Mouse (Mus musculus) ovary, postnatal 10 days (tissue): ENCODE results near the gene Tspo2.

ENCODE experiments used
- DNase-seq: peaks from one replicate; pipeline ENCODE4 v3.0.0; 2022; ENCODE audit warnings: low spot score

Gene Tspo2

DNA sequence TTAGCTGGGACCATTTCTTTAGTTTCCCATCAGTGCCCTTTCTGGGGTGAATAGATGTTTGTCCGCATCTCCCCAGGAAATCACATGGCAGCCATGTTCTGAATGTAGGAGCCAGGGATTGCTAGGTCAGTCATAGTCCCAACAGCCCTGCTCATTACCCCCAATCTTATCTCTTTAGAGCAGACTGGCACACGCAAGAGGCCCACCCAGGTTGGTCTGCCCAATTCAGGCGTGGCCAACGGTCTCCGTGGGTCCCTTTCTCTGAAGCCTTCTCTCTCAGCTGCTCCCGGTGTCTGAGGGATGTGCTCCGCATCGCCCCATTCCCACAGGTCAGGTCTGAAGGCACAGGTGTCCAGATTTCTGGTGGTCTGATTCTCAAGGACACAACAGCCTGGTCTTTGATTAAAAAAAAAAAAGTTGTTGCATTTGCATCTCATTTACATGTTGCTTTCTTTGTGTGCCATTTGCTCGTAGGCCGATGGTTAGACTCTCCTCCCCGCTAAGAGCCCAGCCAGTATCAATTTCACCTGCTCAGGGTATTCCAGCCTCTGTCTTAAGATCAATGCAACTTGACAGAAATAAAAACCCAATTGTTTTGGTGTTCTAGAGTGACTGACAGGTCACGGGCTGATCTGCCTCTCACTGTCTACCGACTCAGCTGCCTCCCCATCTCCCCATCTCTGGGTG, 513 bp downstream of the Tspo2 start:
- DNase-seq = no peak

DNA sequence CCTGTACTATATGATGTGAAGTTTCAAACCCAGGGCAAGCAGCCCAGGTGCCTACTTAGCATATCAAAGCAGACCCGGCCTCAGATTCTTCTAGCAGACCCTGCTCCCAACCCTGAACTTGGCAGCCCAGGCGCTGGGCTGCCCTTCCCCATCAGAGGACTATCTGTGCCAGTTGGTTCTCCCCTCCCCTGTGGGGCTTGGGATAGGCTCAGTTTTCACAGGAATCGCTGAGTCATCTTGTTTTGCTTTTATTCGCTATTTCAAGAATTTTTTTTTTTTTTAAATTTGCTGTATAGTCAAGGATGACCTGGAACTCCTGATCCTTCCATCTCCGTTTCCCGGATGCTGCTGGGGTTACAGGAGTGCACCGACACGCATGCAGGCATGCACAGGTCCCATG, 3.6 kb downstream of the Tspo2 start:
- DNase-seq = no peak

DNA sequence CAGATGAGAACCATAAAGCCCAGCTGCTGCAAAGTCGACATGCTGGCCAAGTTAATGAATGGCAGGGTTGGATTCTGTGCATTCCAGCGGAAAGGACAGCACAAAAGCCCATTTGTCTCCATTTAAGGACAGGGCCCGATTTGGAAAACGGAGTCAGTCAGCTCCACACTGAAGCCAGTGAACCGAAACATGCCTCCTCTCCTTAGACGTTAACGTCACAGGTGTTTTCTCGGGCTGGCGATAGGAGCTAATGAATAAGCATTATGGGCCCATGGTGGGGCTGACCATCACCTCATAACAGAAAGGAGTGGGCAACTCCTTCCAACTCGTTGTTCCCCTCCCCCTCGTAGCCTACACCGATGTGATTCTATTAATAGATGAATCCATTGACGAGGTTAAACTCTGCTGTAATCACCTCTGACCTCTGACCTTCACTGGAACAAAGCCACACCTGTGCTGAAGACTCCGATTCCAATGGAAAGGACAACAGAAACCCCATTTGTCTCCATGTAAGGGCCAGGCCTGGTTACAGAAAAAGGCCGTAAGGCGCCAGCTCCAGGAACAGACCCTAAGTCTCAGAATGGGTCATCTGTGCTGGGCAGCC, 7.7 kb downstream of the Tspo2 start:
- DNase-seq = no peak

DNA sequence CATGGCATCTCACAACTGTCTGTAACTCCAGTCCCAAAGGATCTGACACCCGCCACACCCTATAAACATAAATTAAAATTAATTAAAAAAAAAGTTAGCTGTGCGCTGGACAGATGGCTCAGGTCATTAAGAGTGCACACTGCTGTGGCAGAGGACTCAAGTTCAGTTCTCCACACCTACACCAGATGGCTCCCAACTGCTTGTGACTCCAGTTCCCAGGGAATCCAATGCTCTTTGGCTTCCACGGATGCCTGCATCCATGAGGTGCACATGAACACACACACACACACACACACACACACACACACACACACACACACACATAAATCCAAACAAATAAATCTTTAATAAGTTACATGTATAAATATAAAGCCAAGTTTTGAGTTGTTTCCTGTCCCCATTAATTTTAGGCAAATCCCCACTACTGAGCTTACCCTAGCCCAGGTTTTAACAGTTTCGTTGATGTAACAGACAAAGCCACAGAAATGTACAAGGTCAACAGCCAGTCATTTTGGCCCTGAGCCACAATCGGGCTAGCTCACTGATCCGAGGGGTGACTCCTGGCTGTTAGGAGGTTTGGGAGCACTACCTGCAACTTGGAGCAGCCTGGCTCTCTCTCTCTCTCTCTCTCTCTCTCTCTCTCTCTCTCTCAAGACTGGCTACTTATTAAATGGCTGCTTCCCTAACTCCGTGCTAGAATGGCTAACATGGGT, 8.4 kb downstream of the Tspo2 start:
- no peak for DNase-seq

DNA sequence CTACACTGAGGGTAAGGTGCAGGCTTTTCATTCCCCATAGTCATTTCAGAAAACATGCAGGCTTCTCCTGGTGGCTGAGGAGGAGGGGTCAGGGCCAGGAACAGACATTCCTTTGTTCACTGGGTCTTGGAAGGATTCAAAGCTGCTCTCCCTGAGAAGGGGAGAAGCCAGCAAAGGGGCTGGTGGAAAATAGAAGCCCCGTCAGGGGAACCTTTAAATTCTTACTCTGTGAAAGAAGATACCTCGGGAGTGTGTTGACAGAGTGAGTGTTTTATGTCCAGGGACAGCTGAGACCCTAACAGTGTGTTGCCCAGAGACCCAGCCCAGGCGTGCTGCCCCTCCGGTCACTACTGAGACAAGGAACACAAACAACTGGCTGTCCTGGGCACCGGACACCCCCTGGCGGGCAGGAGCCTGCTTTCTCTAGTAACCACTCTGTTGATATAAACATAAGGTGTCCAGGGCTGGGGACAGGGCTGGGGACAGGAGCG, 13.9 kb downstream of the Tspo2 start:
- no peak for DNase-seq

DNA sequence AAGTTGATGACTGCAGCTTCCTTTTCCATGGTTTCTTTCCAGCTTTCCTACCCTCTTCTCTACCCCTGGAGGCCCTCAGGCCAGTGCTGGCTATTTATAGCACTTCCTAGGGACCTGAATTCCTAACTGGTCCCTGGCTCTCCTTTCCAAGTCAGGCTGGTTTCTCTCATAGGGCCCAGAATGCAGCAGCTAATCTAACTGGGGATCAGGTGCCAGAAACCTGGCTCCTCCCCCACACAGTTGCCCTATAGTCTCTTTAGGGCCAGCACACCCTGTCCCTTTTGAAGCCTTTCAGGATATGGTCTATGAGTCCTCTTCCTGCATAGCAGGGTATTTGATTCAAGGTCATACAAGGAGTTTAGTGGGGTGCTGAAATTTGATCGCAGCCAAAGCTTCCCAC, 14.8 kb downstream of the Tspo2 start:
- DNase-seq = no peak

DNA sequence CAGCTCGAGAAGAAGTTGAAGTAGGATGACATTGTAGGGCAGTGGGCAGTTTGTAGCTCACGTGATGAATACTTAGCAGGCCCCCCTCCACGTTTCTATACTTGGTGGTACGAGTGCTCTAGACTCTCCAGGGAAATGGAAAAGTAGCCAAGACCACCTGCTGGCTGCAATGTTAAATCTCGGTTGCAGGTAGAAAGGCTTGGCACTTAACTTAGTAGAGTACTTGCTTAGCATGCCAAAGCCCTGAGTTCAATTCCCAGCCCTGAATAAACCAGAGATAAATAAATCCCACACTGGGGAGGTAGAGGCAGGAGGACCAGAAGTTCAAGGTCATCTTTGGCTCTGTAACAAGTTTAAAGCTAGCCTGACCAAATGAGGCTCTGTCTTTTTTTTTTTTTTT, 16.8 kb downstream of the Tspo2 start:
- DNase-seq = no peak

DNA sequence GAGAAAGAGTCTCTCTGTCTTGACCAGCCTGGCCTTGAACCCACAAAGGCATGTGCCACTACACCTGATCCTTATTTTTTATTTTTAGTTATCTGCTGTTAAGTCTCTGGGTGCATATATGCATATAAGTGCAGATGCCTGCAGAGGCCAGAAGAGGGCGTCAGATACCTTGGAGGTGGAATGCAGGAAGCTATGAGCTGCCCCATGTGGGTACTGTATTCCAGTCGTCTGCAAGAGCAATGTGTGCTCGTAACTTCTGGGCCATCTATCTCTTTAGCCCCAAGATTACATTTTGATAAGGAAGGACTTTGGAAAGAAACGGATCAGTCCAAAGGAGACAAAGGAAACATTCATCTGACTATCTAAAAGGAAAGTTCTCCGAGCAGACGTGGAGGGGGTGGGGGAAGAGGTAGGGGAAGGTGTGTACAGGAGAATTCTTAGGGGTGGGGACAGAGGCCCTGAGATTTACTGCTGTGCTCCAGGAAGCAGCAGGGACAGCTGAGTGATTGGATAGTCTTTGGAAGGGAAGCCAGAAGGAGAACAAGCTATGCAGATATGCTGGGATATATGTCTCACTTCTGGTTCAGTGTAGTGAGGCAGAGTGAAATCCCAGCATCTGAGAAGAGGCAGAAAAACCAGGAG, 17.5 kb downstream of the Tspo2 start:
- no peak for DNase-seq

DNA sequence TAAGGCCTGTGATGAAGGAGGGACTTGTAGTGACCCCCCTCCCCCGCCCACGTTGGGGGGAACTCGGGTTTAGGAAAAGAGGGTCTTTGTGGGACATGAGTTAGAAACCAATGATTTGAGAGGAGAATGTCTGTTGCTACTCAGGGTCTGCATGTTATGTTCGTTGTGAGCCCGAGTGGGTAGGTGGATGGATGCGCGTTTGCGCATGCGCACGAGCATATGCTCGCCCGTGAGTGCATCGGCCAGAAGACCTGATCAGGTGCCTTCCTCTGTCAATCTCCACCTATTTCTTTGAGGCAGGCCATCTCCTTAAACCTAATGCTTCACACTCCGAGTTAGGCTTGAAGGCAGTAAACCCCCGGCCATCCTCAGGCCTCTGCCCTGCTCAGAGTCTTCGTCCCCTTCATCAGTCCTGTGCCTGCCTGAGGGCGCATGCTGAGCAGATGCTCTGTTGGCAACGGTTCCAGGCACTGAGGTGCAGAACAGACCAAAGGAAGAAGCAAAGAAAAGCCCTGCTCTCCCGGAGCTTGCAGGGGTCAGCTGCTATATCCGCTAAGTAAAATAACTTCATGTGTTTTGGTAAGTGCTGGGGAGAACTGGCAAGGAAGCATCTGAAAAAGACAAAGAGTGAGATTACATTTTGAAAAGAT, 18.2 kb downstream of the Tspo2 start:
- DNase-seq = no peak

DNA sequence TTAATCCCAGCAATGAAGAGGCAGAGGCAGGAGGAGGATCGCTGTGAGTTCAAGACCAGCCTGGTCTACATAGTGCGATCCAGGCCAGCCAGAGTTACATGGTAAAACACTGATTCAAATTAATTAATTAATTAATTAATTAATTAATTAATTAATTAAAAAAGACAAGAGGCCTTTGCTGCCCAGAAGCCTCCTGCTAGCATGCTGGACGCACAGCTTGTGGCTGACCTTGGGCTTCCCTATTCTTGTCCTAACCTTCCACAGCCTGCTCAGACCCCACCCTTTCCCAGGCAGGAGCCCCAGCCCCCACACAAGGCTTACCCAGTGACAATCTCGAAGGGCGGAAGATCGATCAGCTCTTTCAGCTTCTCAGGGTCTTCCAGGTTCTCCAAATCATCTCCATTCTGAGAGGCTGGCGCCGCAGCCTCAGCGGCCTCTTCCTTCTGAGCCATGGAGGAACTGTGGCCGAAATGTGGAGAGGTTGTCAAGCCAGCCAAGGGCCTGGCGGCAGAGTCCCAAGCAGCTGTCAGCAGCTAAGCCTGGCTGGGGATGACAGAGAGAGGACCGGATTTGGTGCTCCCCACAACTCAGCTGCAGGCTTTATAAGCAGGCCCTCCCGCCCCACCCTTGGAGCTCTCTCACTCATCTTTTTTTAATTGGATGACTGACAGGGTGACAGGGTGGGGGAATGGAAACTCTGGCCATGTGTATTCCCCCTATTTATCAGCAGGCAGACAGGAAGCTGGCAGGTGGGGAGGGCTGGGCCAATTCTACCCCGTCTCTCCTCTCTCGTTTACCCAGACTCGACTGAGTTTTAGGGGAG, 19.0 kb downstream of the Tspo2 start, which contains the start of gene Apobec2:
TSS of gene Apobec2 (minus strand) at position 773 of the 823 bp plus-strand sequence.
- DNase-seq = no peak

DNA sequence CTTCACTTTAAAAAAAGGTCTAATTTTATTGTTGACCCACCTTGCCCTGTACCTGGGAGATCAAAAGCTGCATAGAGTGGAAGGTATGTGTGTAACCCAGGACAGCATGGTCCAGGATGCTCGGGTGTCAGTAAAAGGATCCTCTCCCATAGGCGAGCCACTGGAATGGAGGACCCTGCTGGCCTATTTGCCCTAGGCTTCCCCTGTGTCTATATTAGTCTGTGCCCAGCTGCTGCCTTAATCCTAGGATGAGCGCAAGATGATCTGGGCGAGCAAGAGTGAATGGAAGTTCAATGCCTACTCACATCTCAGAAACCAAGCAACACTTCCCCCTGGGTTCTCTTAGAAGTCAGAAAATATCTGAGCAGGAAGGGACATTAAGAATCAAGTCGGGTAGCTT, 20.3 kb downstream of the Tspo2 start:
- no peak for DNase-seq

DNA sequence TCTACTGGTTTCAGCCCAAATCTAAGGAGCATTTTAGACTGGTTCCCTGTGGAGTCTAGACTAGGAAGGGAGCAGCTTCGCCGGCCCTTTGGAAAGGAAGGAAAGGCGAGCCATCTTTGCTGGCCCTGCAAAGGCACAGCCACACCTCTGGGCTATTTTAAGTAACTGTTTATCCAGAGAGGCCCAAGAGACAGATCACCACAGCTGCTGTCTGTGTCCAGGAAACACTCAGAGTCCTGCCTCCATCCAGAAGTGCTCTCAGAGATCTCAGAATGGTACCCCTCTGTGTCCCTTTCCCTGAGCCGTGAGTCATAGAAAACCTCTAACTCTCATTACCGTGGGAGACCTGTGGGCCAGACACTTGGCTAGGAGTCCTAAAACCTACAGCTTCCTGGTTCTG, 20.9 kb downstream of the Tspo2 start:
- DNase-seq = no peak

DNA sequence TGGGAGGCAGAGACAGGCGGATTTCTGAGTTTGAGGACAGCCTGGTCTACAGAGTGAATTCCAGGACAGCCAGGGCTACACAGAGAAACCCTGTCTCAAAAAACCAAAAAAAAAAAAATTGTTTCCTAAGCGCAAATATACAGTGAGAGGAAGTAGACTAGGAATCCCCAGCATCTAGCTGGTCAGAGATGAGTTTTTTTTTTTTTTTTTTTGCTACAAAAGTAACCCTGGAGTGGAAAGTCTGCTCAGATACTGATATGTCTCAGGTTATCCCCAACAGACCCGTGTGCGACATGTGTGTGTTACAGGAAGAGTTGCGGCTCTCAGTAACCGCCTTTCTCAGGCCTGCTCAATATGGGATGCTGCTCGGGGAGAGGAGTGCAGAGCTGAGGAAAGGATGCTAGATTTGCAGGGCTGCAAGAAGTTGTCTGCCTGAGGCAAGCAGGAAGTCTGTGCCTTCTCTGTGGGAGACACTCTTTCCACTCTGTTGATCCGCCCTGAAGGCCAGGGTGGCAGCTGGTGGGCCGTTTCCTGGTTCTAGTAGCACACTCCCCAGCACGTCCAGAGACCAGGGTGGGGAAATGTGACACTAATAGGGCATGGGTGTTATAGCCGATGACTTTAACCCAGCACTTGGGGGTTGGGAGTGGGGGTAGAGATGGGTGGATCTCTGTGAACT, 23.3 kb downstream of the Tspo2 start:
- no peak for DNase-seq

DNA sequence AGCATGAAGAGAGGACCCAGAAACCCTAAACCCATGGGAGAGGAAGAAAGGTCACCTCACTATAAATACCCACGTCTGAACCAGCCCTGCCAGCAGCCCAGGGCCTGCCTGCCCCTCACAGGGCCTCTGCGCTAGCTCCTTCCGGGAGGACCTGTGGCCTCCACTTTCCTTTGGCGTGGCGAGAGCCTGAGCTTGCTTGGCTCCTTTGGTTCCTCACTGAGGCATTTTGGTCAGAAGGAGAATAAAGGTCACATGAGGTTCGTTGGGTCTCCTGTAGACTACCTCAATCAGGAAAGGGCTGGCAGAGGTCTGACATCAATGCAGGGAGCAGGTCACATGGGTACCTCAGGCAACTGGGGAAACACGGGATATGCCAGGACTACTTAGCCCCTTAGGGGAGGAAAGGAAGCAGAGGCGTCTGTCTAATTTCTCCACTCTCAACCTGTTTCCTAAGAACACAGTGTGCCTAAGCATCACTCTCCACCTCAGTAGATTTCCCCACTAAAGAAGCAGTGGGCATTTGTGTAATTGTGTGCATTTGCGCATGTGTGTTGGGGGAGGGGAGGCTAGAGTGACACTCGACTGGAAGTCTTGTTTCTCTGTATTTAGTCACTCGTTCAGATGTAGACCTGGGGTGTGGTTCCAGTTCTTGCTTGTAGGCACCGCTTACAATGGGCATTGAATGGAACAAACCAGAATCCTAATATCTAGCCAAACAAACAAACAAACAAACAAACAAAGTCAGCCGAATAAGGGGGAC, 24.2 kb downstream of the Tspo2 start:
- DNase-seq = no peak

DNA sequence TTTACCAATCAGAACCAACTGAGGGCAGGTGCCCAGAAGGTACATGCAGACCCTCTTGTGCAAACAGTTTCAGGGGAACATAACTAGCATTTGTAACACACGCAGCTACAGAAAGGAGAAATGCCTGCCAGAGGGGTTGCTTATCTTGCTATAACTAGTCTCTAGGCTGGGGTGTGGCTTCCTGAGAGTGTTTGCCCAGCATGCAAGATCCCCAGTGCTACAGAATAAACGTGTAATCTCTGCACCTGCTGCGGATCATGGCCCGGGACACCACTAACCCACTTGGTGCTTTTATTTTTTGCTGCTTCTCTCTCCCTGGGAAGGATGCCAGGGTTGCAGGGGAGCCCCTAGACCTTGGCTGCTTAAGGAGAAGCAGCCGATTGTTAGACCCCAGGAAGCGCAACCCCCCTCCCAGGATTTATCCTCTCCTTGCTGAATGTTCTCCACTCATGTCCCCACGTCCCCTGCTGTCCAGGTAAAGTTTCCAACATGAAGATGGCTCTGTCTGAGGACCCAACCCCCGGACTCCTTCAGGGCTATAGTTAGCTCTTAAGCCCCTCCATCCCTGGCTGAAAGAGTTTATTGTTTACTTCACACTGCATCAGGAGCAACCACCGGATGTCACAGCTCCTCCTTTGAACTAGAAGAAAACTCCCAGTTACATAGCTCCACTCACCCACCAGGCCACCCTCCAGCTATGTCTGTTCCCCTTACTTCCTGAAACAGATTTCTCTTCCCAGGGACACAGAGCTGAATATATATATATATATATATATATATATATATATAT, 25.3 kb downstream of the Tspo2 start:
- no peak for DNase-seq

DNA sequence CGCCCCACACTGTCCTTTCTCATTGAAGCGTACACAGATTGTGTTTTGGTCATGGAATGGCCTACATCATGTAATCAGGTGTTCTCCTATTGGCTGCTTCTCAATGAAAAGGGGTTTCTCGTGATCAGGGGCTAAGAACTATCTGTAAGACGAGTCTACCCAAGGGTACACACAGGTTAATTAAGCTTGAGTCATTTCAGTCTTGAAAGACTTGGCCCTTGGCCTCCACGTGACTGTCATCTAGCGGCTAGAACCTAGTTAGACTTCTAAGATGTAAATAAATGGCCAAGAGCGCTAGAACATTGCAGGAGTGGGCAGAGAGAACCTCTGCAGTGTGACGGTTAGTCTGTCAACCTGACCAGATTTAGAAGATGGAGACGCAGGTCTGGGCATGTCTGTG, 27.1 kb downstream of the Tspo2 start:
- DNase-seq = no peak

DNA sequence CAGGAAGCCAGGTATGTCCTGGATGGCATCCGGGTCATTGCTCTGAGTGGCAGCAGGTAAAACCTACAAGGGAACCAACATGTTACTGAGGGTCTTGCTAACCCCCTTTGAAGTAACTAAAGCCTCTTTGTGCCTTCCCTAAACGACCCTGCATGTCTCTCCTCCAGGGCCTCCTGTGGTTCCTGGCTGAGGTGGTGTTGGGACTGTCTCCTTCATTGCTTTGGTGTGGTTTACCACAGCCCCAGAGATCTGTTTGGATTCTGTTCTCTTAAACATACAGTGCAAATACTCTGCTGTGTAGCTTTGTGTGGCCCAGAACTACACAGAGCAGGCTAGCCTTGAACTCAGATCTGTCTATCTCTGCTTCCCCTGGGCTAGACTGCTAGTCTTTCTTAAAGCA, 31.8 kb downstream of the Tspo2 start:
- DNase-seq = no peak

DNA sequence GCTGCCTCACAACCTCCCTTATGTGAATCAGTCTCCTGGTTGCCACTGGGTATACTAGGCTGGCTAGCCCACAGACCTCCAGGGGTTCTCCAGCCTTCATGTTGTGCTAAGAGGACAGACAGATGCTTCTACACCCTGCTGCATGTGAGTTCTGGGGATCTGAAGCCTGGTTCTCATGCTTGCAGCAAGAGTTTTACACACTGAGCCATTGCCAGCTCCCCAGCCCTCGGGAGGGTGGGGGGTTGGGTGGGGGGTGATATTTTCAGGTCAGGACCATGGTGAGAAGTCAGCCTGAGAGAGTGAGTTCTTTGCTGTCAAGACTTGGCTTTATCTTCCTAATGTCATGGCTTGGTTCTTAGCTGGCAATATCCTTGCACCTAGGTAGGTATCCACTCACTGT, 32.5 kb downstream of the Tspo2 start:
- DNase-seq = no peak

DNA sequence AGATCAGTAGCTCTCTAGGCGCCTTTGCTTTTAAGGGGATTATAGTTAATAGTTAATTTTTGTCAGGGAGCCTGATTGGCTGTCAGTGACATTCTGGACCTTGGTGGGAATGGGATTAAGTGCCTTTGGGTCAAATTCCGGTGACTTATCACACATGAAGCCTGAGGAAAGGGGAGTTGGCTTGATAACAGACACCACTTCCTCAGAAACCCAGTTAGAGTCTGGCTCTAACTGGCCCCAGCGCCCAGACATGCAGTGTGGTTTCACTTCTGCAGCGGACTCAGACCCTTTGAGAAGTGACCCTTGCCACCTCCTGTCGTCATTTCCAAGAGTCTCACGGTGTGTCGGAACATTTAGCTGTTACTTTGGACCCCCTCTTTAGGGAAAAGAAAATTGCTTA, 33.1 kb downstream of the Tspo2 start:
- no peak for DNase-seq
